Mouse (Mus musculus): ENCODE data around the gene Trappc10. TPM values are rescaled to one million over a fixed set of nuclear protein-coding genes. Genes with fewer than 3 reads are reported as not detected.

Trappc10 gene
- polyA plus RNA-seq, 1 experiment from 2014 or later: 13.1 TPM

GRCm38 (mm10) chr10:78174474-78174873, 70.0 kb downstream of the Trappc10 start:
- H3K9me3 ChIP-seq (replicated peaks): no peaks in the 10 kb centered on the region
- no peak overlapping the region for H3K4me3 ChIP-seq
- no peaks in the 10 kb centered on the region for H3K27me3 ChIP-seq (ENCODE audit: low read depth, poor library complexity, severe bottlenecking)
- DNase-seq (ENCODE audit: low spot score): no peak
- H3K36me3 ChIP-seq: peaks cover 91% of the 10 kb centered on the region
- H3K27ac ChIP-seq: no peak overlapping the region
- peaks cover 10% of the 10 kb centered on the region for H3K4me1 ChIP-seq
- 94% methylated on average over 5 of the region's 5 CpGs for WGBS

- Histone ChIP-seq H3K4me1 (peaks cover 24% of the 10 kb centered on the region), H3K36me3 (peaks cover 76% of the 10 kb centered on the region), H3K27ac (no peak overlapping the region), H3K4me3 (no peak overlapping the region), H3K27me3 (ENCODE audit: low read depth, poor library complexity, severe bottlenecking) (no peaks in the 10 kb centered on the region), H3K9me3 (replicated peaks) (no peaks in the 10 kb centered on the region)
- no peak for DNase-seq (ENCODE audit: low spot score)
- WGBS: 91% methylated on average over 9 of the region's 9 CpGs
Observed at GRCm38 (mm10) chr10:78171581-78171980, 72.9 kb downstream of the Trappc10 start.

- Histone ChIP-seq H3K36me3 (peaks cover 76% of the 10 kb centered on the region), H3K27ac (no peak overlapping the region), H3K4me1 (peaks cover 24% of the 10 kb centered on the region), H3K9me3 (replicated peaks) (no peaks in the 10 kb centered on the region), H3K4me3 (no peak overlapping the region), H3K27me3 (ENCODE audit: low read depth, poor library complexity, severe bottlenecking) (no peaks in the 10 kb centered on the region)
- WGBS: 95% methylated on average over 7 of the region's 7 CpGs
- DNase-seq (ENCODE audit: low spot score): no peak
Observed at GRCm38 (mm10) chr10:78171057-78171456, 73.4 kb downstream of the Trappc10 start.

DNA sequence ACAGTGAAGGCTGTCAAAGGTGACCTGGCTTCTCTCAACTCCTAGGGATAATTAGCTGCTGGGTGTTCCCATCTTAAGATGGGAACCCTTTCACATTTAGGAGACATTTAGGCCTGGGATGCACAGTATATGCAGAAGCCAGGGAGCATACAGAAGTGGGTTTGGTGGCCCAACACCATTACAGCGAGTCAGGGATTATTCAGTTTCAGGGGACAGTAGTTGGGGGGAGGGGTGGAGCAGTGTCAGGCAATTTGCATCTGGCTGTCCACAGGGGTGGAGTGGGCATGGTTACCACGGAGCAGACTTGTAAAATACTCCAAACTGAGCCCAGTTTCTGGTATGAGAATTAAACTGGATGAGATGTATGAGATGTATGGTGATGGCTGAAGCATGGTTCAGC, 74.0 kb downstream of the Trappc10 start:
- H3K4me1 ChIP-seq: peaks cover 24% of the 10 kb centered on the region
- peak overlapping the region; percentile 87; the same call in 1 of the 2 replicates for H3K27ac ChIP-seq
- no peak for DNase-seq (ENCODE audit: low spot score)
- 57% methylated on average over 2 of the region's 2 CpGs for WGBS
- H3K36me3 ChIP-seq: peaks cover 76% of the 10 kb centered on the region
- H3K4me3 ChIP-seq: peak overlapping the region; percentile 90
- no peaks in the 10 kb centered on the region for H3K9me3 ChIP-seq (replicated peaks)
- no peaks in the 10 kb centered on the region for H3K27me3 ChIP-seq (ENCODE audit: low read depth, poor library complexity, severe bottlenecking)

- H3K4me1 ChIP-seq: peaks cover 24% of the 10 kb centered on the region
- H3K27me3 ChIP-seq (ENCODE audit: low read depth, poor library complexity, severe bottlenecking): no peaks in the 10 kb centered on the region
- WGBS: 2% methylated on average over 50 of the region's 50 CpGs
- H3K4me3 ChIP-seq: peak within 1 kb of the TSS; percentile 90
- no peaks in the 10 kb centered on the region for H3K9me3 ChIP-seq (replicated peaks)
- H3K27ac ChIP-seq: peak within 1 kb of the TSS; percentile 87
- peak; percentile 99 for DNase-seq (ENCODE audit: low spot score)
- peaks cover 76% of the 10 kb centered on the region for H3K36me3 ChIP-seq
Observed at GRCm38 (mm10) chr10:78169281-78170042, 75.0 kb downstream of the Trappc10 start, which contains the start of gene D10Jhu81e. Gene D10Jhu81e (minus strand): TSS chr10:78169782.

- no peak for DNase-seq (ENCODE audit: low spot score)
- 86% methylated on average over 11 of the region's 11 CpGs for WGBS
- peaks cover 24% of the 10 kb centered on the region for H3K4me1 ChIP-seq
- H3K36me3 ChIP-seq: peaks cover 75% of the 10 kb centered on the region
- H3K4me3 ChIP-seq: peak overlapping the region; percentile 90
- H3K27me3 ChIP-seq (ENCODE audit: low read depth, poor library complexity, severe bottlenecking): no peaks in the 10 kb centered on the region
- no peaks in the 10 kb centered on the region for H3K9me3 ChIP-seq (replicated peaks)
- peak overlapping the region; percentile 87 for H3K27ac ChIP-seq
Observed at GRCm38 (mm10) chr10:78168792-78169191, 75.6 kb downstream of the Trappc10 start.

DNA sequence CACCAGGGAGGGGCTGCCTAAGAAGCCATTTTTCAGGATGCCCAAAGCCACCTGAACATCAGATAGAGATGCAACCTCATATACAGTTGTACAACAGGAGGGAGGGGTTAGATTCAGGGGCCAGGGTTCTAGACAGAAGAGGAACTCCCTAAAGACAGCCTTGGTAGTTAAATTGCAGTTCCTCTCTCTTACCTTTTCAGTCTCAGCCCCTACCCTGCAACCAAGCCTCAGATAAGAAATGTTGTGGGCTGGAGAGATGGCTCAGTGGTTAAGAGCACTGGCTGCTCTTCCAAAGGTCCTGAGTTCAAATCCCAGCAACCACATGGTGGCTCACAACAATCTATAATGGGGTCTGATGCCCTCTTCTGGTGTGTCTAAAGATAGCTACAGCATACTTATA, 76.7 kb downstream of the Trappc10 start:
- H3K4me1 ChIP-seq: peaks cover 24% of the 10 kb centered on the region
- no peak for DNase-seq (ENCODE audit: low spot score)
- H3K27ac ChIP-seq: no peak overlapping the region
- H3K4me3 ChIP-seq: no peak overlapping the region
- no peaks in the 10 kb centered on the region for H3K9me3 ChIP-seq (replicated peaks)
- peaks cover 75% of the 10 kb centered on the region for H3K36me3 ChIP-seq
- no peaks in the 10 kb centered on the region for H3K27me3 ChIP-seq (ENCODE audit: low read depth, poor library complexity, severe bottlenecking)

DNA sequence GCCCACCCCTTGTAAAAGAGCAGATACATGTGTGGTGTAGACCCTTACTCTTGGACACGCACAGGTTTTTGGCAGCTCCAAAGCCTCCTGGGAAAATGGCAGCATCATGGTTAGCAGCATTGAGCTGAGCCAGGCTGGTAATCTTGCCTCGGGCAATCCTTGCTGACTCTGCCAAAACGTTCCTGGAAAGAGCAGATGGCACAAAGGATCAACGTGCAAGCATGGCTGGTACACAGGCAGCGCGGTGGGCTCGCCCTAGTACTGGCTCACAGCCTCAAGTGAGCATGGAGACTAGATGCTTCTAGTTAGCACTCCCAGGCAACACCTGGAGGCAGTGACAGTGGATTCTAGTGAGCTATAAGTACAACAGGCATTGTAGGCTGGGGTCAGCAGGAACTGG, 77.1 kb downstream of the Trappc10 start:
- Histone ChIP-seq H3K4me3 (no peak overlapping the region), H3K27me3 (ENCODE audit: low read depth, poor library complexity, severe bottlenecking) (no peaks in the 10 kb centered on the region), H3K27ac (no peak overlapping the region), H3K9me3 (replicated peaks) (no peaks in the 10 kb centered on the region), H3K4me1 (peaks cover 24% of the 10 kb centered on the region), H3K36me3 (peaks cover 75% of the 10 kb centered on the region)
- WGBS: 92% methylated on average over 7 of the region's 7 CpGs
- DNase-seq (ENCODE audit: low spot score): no peak

DNA sequence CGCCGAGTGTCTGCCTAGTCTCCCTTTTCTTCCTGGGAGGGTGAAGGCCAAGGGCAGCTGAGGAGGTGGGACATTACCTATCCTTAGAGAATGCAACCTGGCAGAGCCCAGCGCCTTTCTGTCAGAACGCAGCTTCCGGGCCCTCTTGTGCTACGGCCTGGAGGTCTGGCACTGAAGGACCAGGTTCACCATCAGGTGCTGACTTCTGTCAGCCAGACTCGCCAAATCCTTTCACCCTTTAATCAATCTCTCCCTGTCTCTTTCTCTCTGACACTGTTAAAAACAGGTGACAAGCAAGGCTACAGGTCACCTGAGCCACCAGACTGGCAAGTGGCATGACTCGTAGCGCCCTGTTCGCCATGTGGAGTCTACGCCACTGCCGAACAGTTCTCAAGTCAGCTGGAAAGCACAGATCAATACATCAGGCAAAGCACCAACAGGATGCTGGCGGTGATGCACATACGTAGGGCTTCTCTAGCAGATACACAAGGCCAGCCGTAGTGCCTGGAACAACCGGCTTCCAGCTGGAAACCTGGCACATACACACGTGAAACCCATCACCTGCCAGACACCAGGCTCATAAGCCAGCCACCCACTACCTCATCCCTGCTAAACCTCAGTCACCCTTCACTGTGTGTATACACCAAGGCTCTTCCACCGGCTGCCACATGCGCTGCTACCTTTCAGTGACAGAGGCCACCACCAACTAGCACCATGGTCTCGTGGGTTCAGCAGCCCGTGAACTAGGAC, 79.0 kb downstream of the Trappc10 start:
- Histone ChIP-seq H3K27me3 (ENCODE audit: low read depth, poor library complexity, severe bottlenecking) (no peaks in the 10 kb centered on the region), H3K27ac (no peak overlapping the region)

GRCm38 (mm10) chr10:78164786-78165185, 79.7 kb downstream of the Trappc10 start:
- H3K4me3 ChIP-seq: no peak overlapping the region
- H3K27ac ChIP-seq: no peak overlapping the region
- no peak for DNase-seq (ENCODE audit: low spot score)
- peaks cover 18% of the 10 kb centered on the region for H3K4me1 ChIP-seq
- no peaks in the 10 kb centered on the region for H3K9me3 ChIP-seq (replicated peaks)
- peaks cover 67% of the 10 kb centered on the region for H3K36me3 ChIP-seq
- 94% methylated on average over 12 of the region's 12 CpGs for WGBS
- no peaks in the 10 kb centered on the region for H3K27me3 ChIP-seq (ENCODE audit: low read depth, poor library complexity, severe bottlenecking)

More for the DNA sequence above, 79.0 kb downstream of the Trappc10 start:
- peaks cover 66% of the 10 kb centered on the region for H3K36me3 ChIP-seq
- DNase-seq (ENCODE audit: low spot score): no peak
- H3K9me3 ChIP-seq (replicated peaks): no peaks in the 10 kb centered on the region
- peaks cover 23% of the 10 kb centered on the region for H3K4me1 ChIP-seq
- 94% methylated on average over 21 of the region's 21 CpGs for WGBS
- no peak overlapping the region for H3K4me3 ChIP-seq

GRCm38 (mm10) chr10:78163923-78164322, 80.5 kb downstream of the Trappc10 start:
- DNase-seq (ENCODE audit: low spot score): peak; percentile 66
- WGBS: 31% methylated on average over 4 of the region's 4 CpGs
- H3K4me3 ChIP-seq: no peak overlapping the region
- no peak overlapping the region for H3K27ac ChIP-seq
- no peaks in the 10 kb centered on the region for H3K9me3 ChIP-seq (replicated peaks)
- H3K27me3 ChIP-seq (ENCODE audit: low read depth, poor library complexity, severe bottlenecking): no peaks in the 10 kb centered on the region
- peaks cover 18% of the 10 kb centered on the region for H3K4me1 ChIP-seq
- peaks cover 67% of the 10 kb centered on the region for H3K36me3 ChIP-seq

GRCm38 (mm10) chr10:78163241-78163640, 81.2 kb downstream of the Trappc10 start:
- Histone ChIP-seq H3K27ac (no peak overlapping the region), H3K4me3 (no peak overlapping the region), H3K9me3 (replicated peaks) (no peaks in the 10 kb centered on the region), H3K36me3 (peaks cover 67% of the 10 kb centered on the region), H3K27me3 (ENCODE audit: low read depth, poor library complexity, severe bottlenecking) (no peaks in the 10 kb centered on the region), H3K4me1 (peaks cover 11% of the 10 kb centered on the region)
- WGBS: 93% methylated on average over 9 of the region's 9 CpGs
- no peak for DNase-seq (ENCODE audit: low spot score)

DNA sequence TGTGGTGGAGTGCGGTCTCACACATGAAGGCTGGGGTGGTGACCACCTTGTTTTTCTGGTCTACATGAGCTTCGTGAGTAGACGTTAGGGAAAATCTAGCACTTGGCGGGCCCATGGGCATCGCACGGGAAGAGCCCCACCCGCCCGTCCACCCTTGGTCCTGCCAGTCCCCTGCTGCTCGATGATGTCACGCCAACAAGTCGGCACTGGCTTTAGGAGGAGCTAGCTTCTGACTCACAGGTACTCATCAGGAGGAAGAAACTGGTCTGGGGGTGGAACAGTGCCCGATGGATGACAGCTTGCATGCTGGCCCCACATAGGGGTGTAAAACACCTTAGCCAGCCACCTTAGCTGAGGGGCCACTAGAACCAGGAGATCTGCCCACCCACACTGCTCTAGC, 81.8 kb downstream of the Trappc10 start:
- Histone ChIP-seq H3K27ac (no peak overlapping the region), H3K4me1 (peaks cover 10% of the 10 kb centered on the region), H3K4me3 (no peak overlapping the region), H3K9me3 (replicated peaks) (no peaks in the 10 kb centered on the region), H3K36me3 (peaks cover 64% of the 10 kb centered on the region), H3K27me3 (ENCODE audit: low read depth, poor library complexity, severe bottlenecking) (no peaks in the 10 kb centered on the region)
- 95% methylated on average over 12 of the region's 12 CpGs for WGBS
- DNase-seq (ENCODE audit: low spot score): no peak

All from limb, embryonic 10.5 days (tissue).